Mouse (Mus musculus) hindbrain, embryonic 14.5 days (tissue): ENCODE data around the gene Rnf213. TPM values are rescaled to one million over a fixed set of nuclear protein-coding genes. Genes with fewer than 3 reads are reported as not detected.
"Not testable (repeated sequence)": the region's sequence is repeated elsewhere in the genome, so short reads cannot be mapped to it uniquely, and the experiment has no call there.

Experiments
- ATAC-seq: fragments of 200-750 bp; cut with Nextera tagmentation; 2 replicates; pipeline ENCODE4 v1.8.0; 2017; ENCODE audit warnings: moderate number of reproducible peaks, mild to moderate bottlenecking, moderate TSS enrichment, moderate library complexity; ENCODE audit not compliant: low FRiP score
- DNase-seq: peaks from one replicate; pipeline ENCODE4 v3.0.0-alpha.2; 2015; ENCODE audit warnings: low spot score
- H3K27ac ChIP-seq: fragments of 300-500 bp; sonication (generic); 2 replicates; pipeline ENCODE4 v1.5.1; 2014; ENCODE audit warnings: mild to moderate bottlenecking, moderate library complexity
- H3K27me3 ChIP-seq: fragments of 300-500 bp; sonication (generic); 2 replicates; pipeline ENCODE4 v1.6.1; 2014; ENCODE audit warnings: mild to moderate bottlenecking, low read length, mixed read lengths; ENCODE audit not compliant: control insufficient read depth, insufficient read depth
- H3K36me3 ChIP-seq: fragments of 300-500 bp; sonication (generic); replicated peaks from 2 replicates; pipeline ENCODE4 v1.6.1; 2014; ENCODE audit not compliant: control insufficient read depth, insufficient read depth
- H3K4me1 ChIP-seq: fragments of 300-500 bp; sonication (generic); replicated peaks from 2 replicates; pipeline ENCODE4 v1.6.1; 2014; ENCODE audit warnings: antibody characterized with exemption, low read length, mixed read lengths; ENCODE audit not compliant: control insufficient read depth, insufficient read depth
- H3K4me2 ChIP-seq: fragments of 300-500 bp; sonication (generic); replicated peaks from 2 replicates; pipeline ENCODE4 v1.6.1; 2014; ENCODE audit warnings: mild to moderate bottlenecking, moderate library complexity
- H3K4me3 ChIP-seq: fragments of 300-500 bp; sonication (generic); replicated peaks from 2 replicates; pipeline ENCODE4 v1.5.1; 2014; ENCODE audit warnings: mild to moderate bottlenecking, low read length
- H3K9ac ChIP-seq: fragments of 300-500 bp; sonication (generic); 2 replicates; pipeline ENCODE4 v1.6.1; 2014
- H3K9me3 ChIP-seq: fragments of 300-500 bp; sonication (generic); 2 replicates; pipeline ENCODE4 v1.6.1; 2016; ENCODE audit warnings: low read length; ENCODE audit not compliant: control insufficient read depth
- WGBS: fragments of 180-500 bp; shearing (Covaris S2); extraction: QIAGEN DNeasy Blood & Tissue Kit; methylation state at CpG from one replicate; pipeline ENCODE4 v1.1.7; 2014; 5-methylcytosine and 5-hydroxymethylcytosine counted together
- polyA plus RNA-seq: library from polyadenylated mRNA; unstranded; fragments of >200 nt; fragmentation: Nextera tagmentation; extraction: Ambion mirVana; gene quantifications from 2 replicates; pipeline ENCODE4 v1.2.1, GENCODE M21; 2014

Gene Rnf213
- polyA plus RNA-seq, 1 experiment from 2014 or later: 2.2 TPM

- not testable (repeated sequence) for H3K36me3 ChIP-seq, H3K9me3 ChIP-seq, ATAC-seq, H3K4me3 ChIP-seq, H3K4me1 ChIP-seq, H3K9ac ChIP-seq, H3K4me2 ChIP-seq, DNase-seq, H3K27ac ChIP-seq
- 41% methylated on average over 3 of the region's 3 CpGs for WGBS
- peaks cover 46% of the 10 kb centered on the region for H3K27me3 ChIP-seq
Measured at GRCm38 (mm10) chr11:119387273-119387672, 5.6 kb upstream of the Rnf213 start.

DNA sequence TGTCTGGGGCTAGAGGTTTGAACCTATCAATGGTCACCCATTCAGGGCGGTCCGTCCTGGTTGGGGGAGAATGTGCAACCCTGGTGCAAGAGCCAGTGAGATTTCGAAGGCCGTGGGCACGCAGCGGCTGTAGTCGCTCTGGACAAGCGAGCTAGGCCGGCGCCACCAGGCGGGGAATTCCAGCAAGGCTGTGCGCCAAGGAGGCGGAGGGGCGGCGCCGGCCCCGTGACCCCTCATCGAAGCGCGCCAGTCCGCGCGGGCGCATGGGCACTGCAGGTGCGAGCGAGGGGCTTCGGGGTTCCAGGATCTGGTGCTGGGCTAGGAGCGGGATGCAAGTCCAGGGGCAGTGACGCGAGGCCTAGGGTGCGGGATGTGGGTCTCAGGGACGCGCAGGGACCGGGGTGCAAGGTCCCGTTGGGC, 3.0 kb upstream of the Rnf213 start:
- peak overlapping the region; percentile 94 for H3K4me2 ChIP-seq
- peak; percentile 61 for DNase-seq
- peak overlapping the region; percentile 45 for H3K4me3 ChIP-seq
- WGBS: under 1% methylated on average over 35 of the region's 35 CpGs
- H3K36me3 ChIP-seq: no peaks in the 10 kb centered on the region
- H3K9ac ChIP-seq: peak overlapping the region; percentile 60
- no peaks in the 10 kb centered on the region for H3K9me3 ChIP-seq
- H3K27ac ChIP-seq: no peak overlapping the region
- peaks cover 72% of the 10 kb centered on the region for H3K27me3 ChIP-seq
- ATAC-seq: no peak; the same call in 1 of the 2 replicates
- H3K4me1 ChIP-seq: peaks cover 9% of the 10 kb centered on the region; the same call in 1 of the 2 replicates

DNA sequence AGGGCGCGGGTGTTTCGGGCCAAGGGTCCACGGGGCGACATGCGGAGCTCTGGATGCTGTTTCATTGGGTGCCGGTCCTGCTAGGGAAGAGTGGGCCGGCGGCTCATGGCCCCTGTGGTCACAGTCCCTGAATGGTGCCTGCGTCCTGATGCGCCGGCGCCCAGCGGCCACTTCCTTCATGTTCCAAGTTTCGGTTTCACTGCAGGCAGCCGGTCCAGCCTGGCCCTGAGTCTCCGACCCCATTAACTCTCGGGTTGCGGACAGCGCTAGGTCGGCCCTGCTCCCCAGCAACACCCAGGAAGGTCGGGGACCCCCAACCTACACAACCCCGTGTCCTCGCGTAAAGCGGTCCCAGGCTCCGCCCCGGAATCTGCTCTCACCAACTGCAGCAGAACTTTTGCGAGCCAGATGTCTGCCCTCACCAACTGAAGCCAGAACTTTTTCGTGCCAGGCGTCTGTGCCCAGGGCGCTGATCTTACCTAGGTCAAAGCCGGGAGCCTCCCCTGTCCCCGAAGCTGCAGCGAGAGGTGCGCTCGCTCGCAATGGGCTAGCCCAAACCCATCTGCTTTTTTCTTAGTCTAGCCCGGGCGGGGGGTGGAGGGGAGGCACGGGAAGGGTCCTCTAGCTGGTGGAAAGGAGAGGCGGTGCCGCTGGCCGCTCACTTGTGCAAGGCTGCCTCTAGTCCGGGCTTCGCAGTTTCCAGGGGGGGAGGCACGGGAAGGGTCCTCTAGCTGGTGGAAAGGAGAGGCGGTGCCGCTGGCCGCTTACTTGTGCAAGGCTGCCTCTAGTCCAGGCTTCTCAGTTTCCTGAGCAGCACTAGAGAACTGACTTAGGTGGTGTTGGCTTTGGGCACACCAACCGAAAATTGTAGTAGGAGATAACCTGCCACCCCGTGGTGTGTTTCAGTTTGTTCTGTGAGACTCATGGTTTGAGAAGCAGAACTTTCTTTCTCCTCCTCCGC, 2.3 kb upstream of the Rnf213 start:
- ATAC-seq (no peak; the same call in 1 of the 2 replicates), DNase-seq (no peak)
- Histone ChIP-seq H3K9me3 (no peaks in the 10 kb centered on the region), H3K27ac (no peak overlapping the region), H3K4me3 (peak overlapping the region; percentile 45), H3K4me1 (peaks cover 9% of the 10 kb centered on the region; the same call in 1 of the 2 replicates), H3K9ac (peak overlapping the region; percentile 60), H3K4me2 (peak overlapping the region; percentile 94), H3K36me3 (no peaks in the 10 kb centered on the region), H3K27me3 (peaks cover 78% of the 10 kb centered on the region)
- 3% methylated on average over 53 of the region's 53 CpGs for WGBS

- no peak overlapping the region for H3K27ac ChIP-seq
- no peak overlapping the region for H3K4me2 ChIP-seq
- 34% methylated on average over 7 of the region's 7 CpGs for WGBS
- peaks cover 9% of the 10 kb centered on the region; the same call in 1 of the 2 replicates for H3K4me1 ChIP-seq
- H3K36me3 ChIP-seq: no peaks in the 10 kb centered on the region
- DNase-seq: no peak
- H3K9ac ChIP-seq: no peak overlapping the region
- no peaks in the 10 kb centered on the region for H3K9me3 ChIP-seq
- peaks cover 87% of the 10 kb centered on the region for H3K27me3 ChIP-seq
- H3K4me3 ChIP-seq: no peak overlapping the region
- no peak for ATAC-seq
Measured at GRCm38 (mm10) chr11:119391386-119392000, 1.4 kb upstream of the Rnf213 start.

GRCm38 (mm10) chr11:119392001-119392614, 792 bp upstream of the Rnf213 start:
- H3K36me3 ChIP-seq: no peaks in the 10 kb centered on the region
- H3K9ac ChIP-seq: no peak overlapping the region
- H3K9me3 ChIP-seq: no peaks in the 10 kb centered on the region
- H3K27ac ChIP-seq: no peak overlapping the region
- ATAC-seq (no peak), DNase-seq (no peak)
- peak overlapping the region; percentile 24; the same call in 1 of the 2 replicates for H3K4me3 ChIP-seq
- WGBS: 10% methylated on average over 12 of the region's 12 CpGs
- peaks cover 90% of the 10 kb centered on the region for H3K27me3 ChIP-seq
- H3K4me1 ChIP-seq: peaks cover 9% of the 10 kb centered on the region; the same call in 1 of the 2 replicates
- peak overlapping the region; percentile 53 for H3K4me2 ChIP-seq

DNA sequence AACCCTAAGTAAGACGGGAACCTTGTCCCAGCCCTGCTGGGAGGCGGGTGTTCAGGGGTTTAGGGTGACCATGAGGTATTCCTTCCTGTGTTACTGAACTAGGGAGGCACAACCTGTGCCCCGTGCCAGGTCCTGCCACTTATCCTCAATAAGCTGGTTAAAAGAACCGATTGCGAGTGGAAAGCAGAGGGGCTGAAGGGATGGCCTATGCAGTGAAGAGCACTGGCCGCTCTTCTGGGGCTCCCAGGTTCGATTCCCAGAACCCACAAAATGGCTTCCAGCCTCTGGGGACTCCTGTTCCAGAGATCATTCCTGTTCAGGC, 544 bp downstream of the Rnf213 start:
- ATAC-seq (no peak), DNase-seq (no peak)
- Histone ChIP-seq H3K9ac (no peak overlapping the region), H3K4me3 (peak overlapping the region; percentile 24; the same call in 1 of the 2 replicates), H3K4me1 (peaks cover 9% of the 10 kb centered on the region; the same call in 1 of the 2 replicates), H3K9me3 (no peaks in the 10 kb centered on the region), H3K4me2 (peak overlapping the region; percentile 53), H3K27ac (no peak overlapping the region), H3K36me3 (no peaks in the 10 kb centered on the region), H3K27me3 (peaks cover 82% of the 10 kb centered on the region)
- WGBS: 28% methylated on average over 7 of the region's 7 CpGs

GRCm38 (mm10) chr11:119394210-119394609, 1.3 kb downstream of the Rnf213 start:
- no peak overlapping the region for H3K9ac ChIP-seq
- H3K9me3 ChIP-seq: no peaks in the 10 kb centered on the region
- DNase-seq (no peak), ATAC-seq (no peak)
- peaks cover 9% of the 10 kb centered on the region; the same call in 1 of the 2 replicates for H3K4me1 ChIP-seq
- H3K27ac ChIP-seq: no peak overlapping the region
- peaks cover 74% of the 10 kb centered on the region for H3K27me3 ChIP-seq
- no peak overlapping the region for H3K4me3 ChIP-seq
- no peaks in the 10 kb centered on the region for H3K36me3 ChIP-seq
- WGBS: 41% methylated on average over 6 of the region's 6 CpGs
- no peak overlapping the region for H3K4me2 ChIP-seq

- WGBS: 4% methylated on average over 7 of the region's 7 CpGs
- Histone ChIP-seq H3K4me1 (no peaks in the 10 kb centered on the region), H3K4me3 (no peak overlapping the region), H3K9me3 (no peaks in the 10 kb centered on the region), H3K9ac (no peak overlapping the region), H3K4me2 (no peak overlapping the region), H3K36me3 (no peaks in the 10 kb centered on the region), H3K27ac (no peak overlapping the region), H3K27me3 (peaks cover 63% of the 10 kb centered on the region)
- ATAC-seq: no peak
- DNase-seq: no peak
Measured at GRCm38 (mm10) chr11:119395394-119395793, 2.5 kb downstream of the Rnf213 start.

DNA sequence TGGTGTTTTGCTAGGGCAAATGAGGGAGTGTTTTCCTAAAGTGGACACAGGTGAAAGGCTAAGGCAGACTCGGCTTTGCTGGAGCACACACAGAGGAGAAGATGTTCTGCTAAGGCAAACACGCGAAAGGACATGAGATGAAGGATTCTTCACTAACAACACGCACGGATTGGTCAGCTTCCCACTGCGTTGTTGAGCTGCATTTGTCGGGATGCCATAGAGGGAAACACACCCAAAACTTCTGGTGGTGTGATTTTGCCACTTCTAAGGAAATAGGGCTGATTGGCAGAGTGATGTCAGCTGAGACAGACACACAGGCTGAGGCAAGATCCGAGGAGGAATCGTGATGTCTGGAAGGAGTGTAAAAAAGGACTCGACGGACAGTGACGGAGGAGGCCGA, 3.0 kb downstream of the Rnf213 start:
- Histone ChIP-seq H3K4me3 (no peak overlapping the region), H3K4me2 (no peak overlapping the region), H3K36me3 (no peaks in the 10 kb centered on the region), H3K9me3 (no peaks in the 10 kb centered on the region), H3K27ac (no peak overlapping the region), H3K4me1 (no peaks in the 10 kb centered on the region), H3K9ac (no peak overlapping the region), H3K27me3 (peaks cover 57% of the 10 kb centered on the region)
- DNase-seq (no peak), ATAC-seq (no peak)
- WGBS: 13% methylated on average over 13 of the region's 13 CpGs
